Mouse (Mus musculus) G1E (cell line): Measurements from ENCODE around the gene Ifnar2. TPM values are rescaled to one million over a fixed set of nuclear protein-coding genes. Genes with fewer than 3 reads are reported as not detected.
A peak's percentile ranks its signal among the peaks of the same experiment; 100 is the strongest.

Experiments used
- ATAC-seq: 2 replicates; pipeline ENCODE4 v1.8.0; 2016; ENCODE audit warnings: mild to moderate bottlenecking; ENCODE audit not compliant: insufficient number of reproducible peaks, poor library complexity, low FRiP score, severe bottlenecking; ENCODE audit errors: extremely low read depth
- DNase-seq: peaks from one replicate; pipeline ENCODE4 v3.0.0; 2012; ENCODE audit warnings: low spot score
- H3K27me3 ChIP-seq: 2 replicates; pipeline ENCODE4 v1.6.1; 2012; ENCODE audit warnings: mild to moderate bottlenecking, low read length, inconsistent platforms; ENCODE audit not compliant: insufficient read depth
- H3K36me3 ChIP-seq: replicated peaks from 2 replicates; pipeline ENCODE3; 2012; ENCODE audit warnings: mild to moderate bottlenecking, inconsistent platforms
- H3K4me1 ChIP-seq: 2 replicates; pipeline ENCODE4 v1.6.1; 2012; ENCODE audit warnings: low read depth, low read length, inconsistent platforms, mixed read lengths; ENCODE audit not compliant: insufficient read depth
- H3K4me3 ChIP-seq: 2 replicates; pipeline ENCODE4 v1.5.1; 2012; ENCODE audit warnings: low read depth, mild to moderate bottlenecking, inconsistent platforms, low read length, moderate library complexity, mixed read lengths
- H3K9me3 ChIP-seq: replicated peaks from 2 replicates; pipeline ENCODE4 v1.6.1; 2012; ENCODE audit warnings: inconsistent platforms
- CTCF ChIP-seq: IDR thresholded peaks from 2 replicates; pipeline ENCODE4 v1.5.1; 2012; ENCODE audit warnings: low read depth, low read length, inconsistent platforms, mixed read lengths
- GATA1 ChIP-seq: IDR thresholded peaks from 2 replicates; pipeline ENCODE4 v1.6.1; 2012; ENCODE audit warnings: borderline replicate concordance, low read length, inconsistent platforms, mixed read lengths
- GATA2 ChIP-seq: IDR thresholded peaks from 2 replicates; pipeline ENCODE4 v1.6.1; 2012; ENCODE audit warnings: low read depth, low read length, inconsistent platforms, borderline replicate concordance
- POLR2AphosphoS5 ChIP-seq: IDR thresholded peaks from 2 replicates; pipeline ENCODE4 v1.6.1; 2012; ENCODE audit warnings: low read depth, low read length, inconsistent platforms; ENCODE audit not compliant: insufficient replicate concordance
- TAL1 ChIP-seq: conservative IDR thresholded peaks from 2 replicates; pipeline ENCODE4 v1.6.1; 2012; ENCODE audit warnings: low read depth, low read length, inconsistent platforms, mixed read lengths
- polyA plus RNA-seq: library from polyadenylated mRNA; stranded (reverse); fragments of >175 nt; gene quantifications from 2 replicates; pipeline ENCODE4 v1.2.3, GENCODE M21; 2012
- total RNA-seq, 2 experiments: library from RNA; stranded (forward) in 1 of 2; stranded (reverse) in 1 of 2; fragments of 200-1000 nt in 1 of 2; fragments of >200 nt in 1 of 2; fragmentation: Nextera tagmentation in 1 of 2; gene quantifications; 2 replicates each; pipeline ENCODE4 v1.2.3; 2014 to 2017

Gene Ifnar2
- total and polyA plus RNA-seq, 3 experiments: 27.3 to 186 (median 67.3) TPM

GRCm38 (mm10) chr16:91391421-91391820 is 18.8 kb downstream of the Ifnar2 start, which contains the start of gene Gm21970:
Gene Gm21970, plus strand, starts transcription at chr16:91391721.
- DNase-seq (no peak), ATAC-seq (no peak)
- Histone ChIP-seq H3K9me3 (no peaks in the 10 kb centered on the region; the same call in 1 of the 2 replicates), H3K36me3 (peaks cover 91% of the 10 kb centered on the region), H3K4me3 (no peak within 1 kb of the TSS), H3K4me1 (peaks cover 27% of the 10 kb centered on the region), H3K27me3 (no peaks in the 10 kb centered on the region)
- no peak for TF ChIP-seq POLR2AphosphoS5

- peaks cover 81% of the 10 kb centered on the region for H3K36me3 ChIP-seq
- DNase-seq (no peak), ATAC-seq (no peak)
- no peak overlapping the region for H3K4me3 ChIP-seq
- TF ChIP-seq TAL1 (no peak), GATA2 (no peak), CTCF (no peak), POLR2AphosphoS5 (no peak), GATA1 (no peak)
- peaks cover 41% of the 10 kb centered on the region for H3K4me1 ChIP-seq
- H3K9me3 ChIP-seq: no peaks in the 10 kb centered on the region
- no peaks in the 10 kb centered on the region for H3K27me3 ChIP-seq
These were observed 22.3 kb downstream of the Ifnar2 start for GRCm38 (mm10) chr16:91394826-91395410.

- ATAC-seq (no peak), DNase-seq (no peak)
- H3K36me3 ChIP-seq: peaks cover 82% of the 10 kb centered on the region
- TF ChIP-seq CTCF (no peak), GATA2 (no peak), GATA1 (no peak), POLR2AphosphoS5 (no peak), TAL1 (no peak)
- no peaks in the 10 kb centered on the region for H3K27me3 ChIP-seq
- no peak overlapping the region for H3K4me3 ChIP-seq
- no peaks in the 10 kb centered on the region for H3K9me3 ChIP-seq
- H3K4me1 ChIP-seq: peaks cover 45% of the 10 kb centered on the region
These were observed 23.2 kb downstream of the Ifnar2 start for GRCm38 (mm10) chr16:91395633-91396392.

GRCm38 (mm10) chr16:91396844-91397537 is 24.4 kb downstream of the Ifnar2 start:
- H3K4me1 ChIP-seq: peaks cover 47% of the 10 kb centered on the region
- TF ChIP-seq TAL1 (no peak), GATA1 (no peak), GATA2 (no peak), POLR2AphosphoS5 (no peak), CTCF (no peak)
- no peaks in the 10 kb centered on the region for H3K27me3 ChIP-seq
- H3K36me3 ChIP-seq: peaks cover 85% of the 10 kb centered on the region
- peak overlapping the region; percentile 20; the same call in 1 of the 2 replicates for H3K4me3 ChIP-seq
- H3K9me3 ChIP-seq: no peaks in the 10 kb centered on the region
- ATAC-seq (peak; percentile 86), DNase-seq (peak; percentile 67)

- DNase-seq: no peak
- Histone ChIP-seq H3K4me3 (peak overlapping the region; percentile 9; the same call in 1 of the 2 replicates), H3K4me1 (peaks cover 52% of the 10 kb centered on the region), H3K27me3 (no peaks in the 10 kb centered on the region), H3K9me3 (no peaks in the 10 kb centered on the region), H3K36me3 (peaks cover 85% of the 10 kb centered on the region)
- no peak; the same call in 1 of the 2 replicates for ATAC-seq
- TF ChIP-seq GATA1 (no peak), CTCF (no peak), TAL1 (no peak), POLR2AphosphoS5 (no peak), GATA2 (no peak)
These were observed 25.4 kb downstream of the Ifnar2 start for GRCm38 (mm10) chr16:91398030-91398429.

GRCm38 (mm10) chr16:91398944-91399343 is 26.4 kb downstream of the Ifnar2 start:
- DNase-seq (no peak), ATAC-seq (no peak)
- Histone ChIP-seq H3K9me3 (no peaks in the 10 kb centered on the region), H3K36me3 (peaks cover 83% of the 10 kb centered on the region), H3K4me1 (peaks cover 53% of the 10 kb centered on the region), H3K4me3 (no peak overlapping the region), H3K27me3 (no peaks in the 10 kb centered on the region)
- no peak for TF ChIP-seq CTCF
- no peak for TF ChIP-seq GATA1
